Mouse (Mus musculus) gastrocnemius, postnatal 4 days (tissue): ENCODE results near the gene Mbtps1. TPM values are rescaled to one million over a fixed set of nuclear protein-coding genes. Genes with fewer than 3 reads are reported as not detected.

Experiments used
- DNase-seq, 2 experiments: peaks; one replicate each; pipeline ENCODE4 v3.0.0; 2021 to 2022; ENCODE audit warnings: low spot score in 2 of 2, mixed read lengths in 2 of 2
- total RNA-seq, 2 experiments: library from RNA; stranded (reverse); gene quantifications; 2 replicates each; pipeline ENCODE4 v1.2.3; 2021

The Mbtps1 gene
- total RNA-seq, 2 experiments from 2014 or later: 81.4 to 84.9 TPM

DNA sequence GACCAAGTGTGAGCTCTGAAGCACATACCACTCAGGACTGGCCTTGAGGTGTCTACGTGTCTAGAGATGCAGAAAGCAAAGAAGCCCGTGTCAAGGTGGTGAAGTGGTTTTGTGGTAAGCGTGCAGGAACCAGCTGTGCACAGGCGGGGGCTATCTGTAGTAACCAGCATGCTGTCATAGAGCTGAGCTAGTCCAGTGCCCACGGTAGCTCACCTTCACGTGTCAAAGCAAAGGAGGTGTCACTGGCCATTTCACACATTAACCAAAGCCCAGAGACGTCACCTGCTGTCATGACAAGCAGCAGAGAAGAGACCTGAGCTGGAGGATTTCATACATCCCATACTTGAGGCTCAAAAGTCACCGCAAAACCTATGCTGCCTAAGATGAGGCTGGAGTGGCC, 52.4 kb downstream of the Mbtps1 start:
- no peak for DNase-seq

DNA sequence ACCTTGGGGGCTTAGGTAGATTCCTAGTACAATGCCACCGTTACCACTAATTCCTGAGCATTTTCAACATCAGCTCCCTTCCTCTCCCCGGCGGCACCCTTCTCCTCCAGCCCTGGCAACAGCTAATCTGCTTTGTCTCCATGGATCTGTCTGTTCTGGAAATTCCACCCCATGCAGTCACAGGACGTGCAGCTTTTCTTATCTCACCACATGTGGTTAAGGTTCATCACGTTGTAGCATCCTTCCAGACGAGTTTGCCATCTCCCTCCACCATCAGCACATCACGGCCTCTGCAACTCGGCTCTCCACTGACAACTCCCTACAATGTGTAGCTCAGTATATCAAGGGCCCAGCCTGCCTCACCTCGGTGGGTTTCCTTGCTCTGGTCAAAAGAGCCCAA, 53.0 kb downstream of the Mbtps1 start:
- no peak for DNase-seq

DNA sequence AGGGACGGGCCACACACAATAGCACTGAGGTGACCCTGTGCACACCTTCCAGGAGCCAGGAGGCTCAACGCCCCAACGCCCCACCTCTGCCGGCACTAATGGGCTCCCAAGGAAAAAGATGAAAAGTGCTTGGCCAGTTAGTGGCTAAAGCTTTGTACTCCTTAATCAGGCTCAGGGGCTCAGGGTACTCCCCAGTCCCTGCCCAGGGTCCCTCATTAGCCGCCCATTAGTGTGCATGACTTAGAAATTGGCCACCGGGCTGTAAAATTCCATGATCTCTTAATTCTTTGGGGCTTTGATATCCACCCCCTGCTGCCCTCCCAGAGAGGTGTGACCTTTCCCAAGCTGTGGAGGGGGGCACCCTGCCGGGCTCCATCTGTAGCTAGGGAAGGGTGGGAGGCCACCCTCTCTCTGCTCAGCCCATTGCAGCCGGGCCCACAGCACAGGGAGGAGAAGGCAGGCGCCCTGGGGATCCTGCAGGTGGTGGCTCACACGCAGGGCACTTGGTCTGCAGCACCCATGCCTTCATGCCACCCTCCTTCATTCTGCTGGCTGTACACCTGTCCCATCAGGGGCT, 55.3 kb downstream of the Mbtps1 start:
- DNase-seq: no peak

DNA sequence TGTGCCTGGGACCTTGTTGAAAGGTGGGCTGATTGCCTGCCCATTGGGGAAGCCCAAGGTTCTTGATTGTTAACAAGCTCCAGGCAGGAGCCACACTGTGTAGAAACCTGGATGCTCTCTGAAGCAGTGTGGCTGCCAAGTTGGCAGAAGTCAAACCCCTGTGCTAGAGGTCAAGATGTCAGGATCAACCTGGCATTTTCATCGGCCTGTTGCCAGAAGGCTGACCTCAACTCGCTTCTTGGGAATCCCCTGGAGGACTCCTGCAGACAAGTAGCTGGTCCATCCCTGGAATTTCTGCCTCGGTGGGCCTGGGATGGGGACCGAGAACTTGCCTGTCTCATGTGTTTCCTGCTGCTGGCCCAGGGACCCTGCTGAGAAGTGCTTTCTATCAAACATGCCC, 56.4 kb downstream of the Mbtps1 start:
- DNase-seq: no peak

DNA sequence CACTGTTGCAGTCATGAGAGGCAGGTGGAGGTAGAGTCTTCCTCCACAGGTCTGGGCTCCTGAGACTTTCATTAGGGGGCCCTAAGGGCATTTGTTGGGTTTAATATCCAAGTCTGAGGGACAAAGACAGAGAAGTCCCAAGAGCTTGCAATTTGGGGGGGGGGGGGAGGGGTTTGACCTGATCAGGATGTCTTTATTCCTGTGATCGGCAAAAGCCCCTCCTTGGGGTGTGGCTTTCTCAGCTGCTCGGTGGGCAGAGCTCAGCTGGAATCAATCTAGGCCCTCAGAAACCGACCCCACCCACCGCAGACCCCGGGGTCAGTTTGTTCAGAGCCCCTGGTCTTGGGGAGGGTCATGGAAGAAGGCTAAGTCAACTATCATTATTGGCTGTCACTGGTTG, 56.9 kb downstream of the Mbtps1 start, which contains the start of gene Slc38a8:
TSS of gene Slc38a8 (minus strand) at position 101 of the 400 bp plus-strand sequence.
- DNase-seq: no peak

DNA sequence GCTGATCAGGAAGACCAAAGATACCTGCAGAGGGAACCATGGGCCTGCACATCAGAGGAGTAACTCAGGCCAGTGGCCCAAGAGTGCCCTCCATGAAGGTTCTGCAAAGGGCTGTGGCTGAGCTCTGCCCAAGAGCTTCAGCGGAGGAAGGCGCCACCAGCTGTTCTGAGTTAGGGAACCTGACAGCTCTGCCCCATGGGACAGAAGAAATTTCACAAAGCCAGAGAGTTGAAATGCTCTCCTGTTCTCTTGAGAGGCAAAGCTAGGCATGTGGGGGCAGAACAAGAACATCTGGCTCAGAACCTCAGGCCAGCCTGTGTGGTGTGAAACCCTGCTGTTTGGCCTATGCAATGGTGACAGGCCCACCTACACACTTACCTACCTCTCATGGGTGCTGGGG, 58.7 kb downstream of the Mbtps1 start:
- DNase-seq: no peak

DNA sequence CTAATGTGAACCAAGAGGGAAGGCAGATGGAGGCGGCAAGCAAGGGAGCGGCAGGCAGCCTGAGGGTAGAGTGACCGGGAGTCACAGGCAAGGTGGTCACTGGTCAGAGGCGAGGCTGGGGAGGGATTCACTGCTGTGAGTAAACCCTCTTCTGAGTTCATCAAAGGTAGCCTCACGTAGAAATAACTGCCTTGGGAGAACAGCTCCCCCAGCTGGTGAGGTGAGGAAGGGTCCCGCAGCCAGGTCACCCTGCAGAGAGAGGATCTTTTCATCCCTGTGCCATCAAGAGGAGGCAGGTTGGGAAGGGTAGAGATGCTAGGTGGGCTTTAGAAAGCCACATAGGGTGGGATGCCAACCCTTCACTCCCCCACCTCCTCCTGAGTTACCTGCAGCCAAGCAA, 61.7 kb downstream of the Mbtps1 start:
- DNase-seq: no peak

DNA sequence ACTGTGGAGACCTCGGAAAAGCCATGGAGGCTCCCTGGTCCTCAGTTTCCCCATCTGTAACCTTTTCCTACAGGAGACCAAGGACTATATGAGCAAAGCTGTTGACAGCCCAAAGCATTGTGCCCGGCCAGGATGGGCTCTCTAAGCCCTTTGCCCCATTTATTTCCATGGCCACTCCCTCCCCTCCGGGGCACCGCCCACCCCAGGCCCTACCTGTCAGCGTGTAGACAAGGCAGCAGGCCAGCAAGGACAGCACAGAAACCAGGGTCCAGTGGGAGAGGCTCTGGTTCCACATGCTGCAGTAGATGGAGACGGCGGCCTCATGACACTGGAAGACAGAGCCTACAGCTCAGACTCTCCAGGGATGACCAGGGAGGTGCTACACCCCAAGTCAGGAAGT, 71.4 kb downstream of the Mbtps1 start:
- DNase-seq: no peak

DNA sequence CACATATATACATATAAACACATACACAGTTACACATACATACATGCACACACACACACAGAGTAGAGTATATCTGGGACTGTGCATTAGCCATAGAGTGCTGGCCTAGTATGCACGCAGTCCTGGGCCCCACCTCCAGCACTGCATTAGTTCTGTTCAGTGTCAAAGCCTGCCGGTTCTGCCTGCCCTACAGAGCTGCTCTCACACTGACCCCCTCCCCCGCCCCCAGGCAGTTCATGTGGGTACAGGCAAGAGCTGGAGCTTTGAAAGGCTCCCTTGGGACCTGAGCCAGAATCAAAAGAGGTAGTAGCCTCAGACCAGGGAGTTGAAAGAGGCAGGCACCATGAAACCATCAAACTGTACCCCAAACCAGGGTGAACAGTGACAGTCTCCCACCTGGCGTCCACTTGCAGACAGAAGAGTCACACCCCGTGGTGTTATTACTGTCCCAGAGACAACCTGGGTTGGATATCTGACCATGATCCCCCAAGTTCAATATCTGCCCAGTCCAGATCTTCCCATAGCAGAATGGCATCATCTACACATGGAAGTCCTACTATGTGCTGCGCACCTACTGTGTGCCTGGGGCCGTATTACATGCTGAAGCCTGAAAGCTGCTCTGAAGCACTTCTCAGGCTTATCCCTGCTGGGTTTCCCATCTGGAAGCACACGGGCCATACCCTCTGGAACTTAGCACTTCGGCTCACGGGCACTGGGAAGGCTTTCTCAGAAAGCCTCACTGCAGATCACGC, 74.2 kb downstream of the Mbtps1 start:
- no peak for DNase-seq

DNA sequence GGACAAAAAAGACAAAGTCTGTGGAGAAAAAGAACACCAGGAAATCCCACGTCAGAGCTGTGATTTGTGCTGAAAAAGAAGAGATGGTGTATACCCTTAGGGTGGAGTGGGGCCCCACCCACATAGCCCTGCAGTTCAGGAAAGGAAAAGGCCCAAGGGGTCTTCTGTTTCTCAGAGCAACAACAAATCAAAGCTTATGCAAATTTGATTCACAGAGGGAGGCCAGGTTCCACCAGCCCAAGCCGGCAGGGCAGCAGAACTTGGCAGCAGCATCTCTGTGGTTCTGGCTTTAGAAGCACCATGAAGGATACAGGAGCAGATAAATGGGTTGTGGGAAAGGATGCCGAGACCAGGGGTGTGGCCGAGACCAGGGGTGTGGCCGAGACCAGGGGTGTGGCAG, 79.9 kb downstream of the Mbtps1 start:
- DNase-seq: no peak

DNA sequence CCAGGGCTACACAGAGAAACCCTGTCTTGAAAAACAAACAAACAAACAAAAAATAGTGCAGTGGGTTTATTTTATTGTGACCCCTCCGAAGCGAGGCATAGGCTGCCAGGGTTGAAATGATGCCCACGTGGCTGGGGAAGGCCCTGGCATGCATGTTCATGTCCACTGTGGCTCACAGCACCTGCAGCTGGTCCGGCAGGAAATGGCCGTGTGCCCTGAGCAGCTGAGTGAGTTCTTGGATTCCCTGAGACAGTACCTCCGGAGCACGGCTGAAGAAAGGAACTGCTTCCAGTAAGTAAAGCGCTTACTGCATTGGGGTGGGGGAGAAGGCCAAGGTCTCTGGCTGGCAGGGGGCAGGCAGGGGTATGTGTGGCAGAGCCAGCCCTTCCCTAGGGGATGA, 90.4 kb downstream of the Mbtps1 start:
- no peak for DNase-seq

DNA sequence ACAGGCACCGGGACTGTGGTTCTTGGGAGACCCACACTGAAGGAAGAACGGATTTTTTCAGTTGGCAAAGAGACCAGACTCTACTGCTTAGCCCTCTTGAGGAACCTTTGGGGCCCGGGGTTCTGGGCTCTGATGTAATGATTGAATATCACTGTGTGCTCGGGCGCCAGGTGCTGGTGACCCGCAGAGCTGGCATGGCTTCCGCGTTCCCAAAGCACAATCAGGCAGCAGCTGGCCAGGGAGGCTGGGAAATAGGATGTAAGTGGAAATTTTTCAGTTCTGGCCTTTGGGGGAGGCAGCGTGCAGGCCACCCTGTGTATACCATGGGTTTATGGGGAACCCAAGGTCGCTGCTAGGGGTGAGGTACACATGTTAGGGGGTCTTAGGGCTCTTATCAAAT, 91.7 kb downstream of the Mbtps1 start:
- DNase-seq: no peak

DNA sequence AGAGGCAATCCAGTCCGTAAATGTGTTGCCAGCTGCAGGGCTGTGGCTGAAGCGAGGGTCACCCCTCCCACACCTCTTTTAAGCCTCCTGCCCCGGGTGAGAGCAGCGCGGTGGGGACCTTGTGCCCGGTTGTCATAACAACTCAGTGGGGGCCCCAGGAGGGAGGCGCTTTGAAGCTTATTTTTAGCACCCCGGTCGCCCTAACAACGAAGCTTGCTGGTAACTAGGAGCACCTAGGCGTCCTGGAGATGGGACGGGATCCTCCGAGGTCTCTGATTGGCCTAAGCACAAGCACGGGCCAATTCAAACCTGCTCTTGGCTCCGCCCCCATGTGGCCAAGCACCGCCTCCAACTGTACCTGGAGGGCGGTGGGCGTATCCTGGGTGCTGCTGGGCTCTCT, 92.4 kb downstream of the Mbtps1 start:
- no peak for DNase-seq

DNA sequence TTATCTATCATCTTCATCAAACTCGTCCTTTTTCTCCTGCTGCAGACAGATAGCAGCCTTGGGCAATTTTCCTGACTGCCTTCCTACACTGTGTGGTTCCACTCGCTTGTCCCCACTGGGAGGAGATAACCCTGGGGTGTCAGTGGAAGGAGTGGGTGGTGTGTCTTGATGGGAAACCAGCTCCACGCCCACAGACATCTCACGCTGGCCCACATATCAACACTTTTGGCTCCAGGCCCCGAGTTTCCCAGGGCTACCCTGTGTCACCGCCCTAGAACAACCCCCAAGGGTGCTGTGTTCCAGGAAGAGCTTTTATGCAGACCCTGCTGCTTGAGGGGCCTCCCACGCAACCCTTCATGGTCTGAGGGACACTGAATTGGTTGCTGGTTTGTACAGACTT, 94.8 kb downstream of the Mbtps1 start:
- DNase-seq: no peak

DNA sequence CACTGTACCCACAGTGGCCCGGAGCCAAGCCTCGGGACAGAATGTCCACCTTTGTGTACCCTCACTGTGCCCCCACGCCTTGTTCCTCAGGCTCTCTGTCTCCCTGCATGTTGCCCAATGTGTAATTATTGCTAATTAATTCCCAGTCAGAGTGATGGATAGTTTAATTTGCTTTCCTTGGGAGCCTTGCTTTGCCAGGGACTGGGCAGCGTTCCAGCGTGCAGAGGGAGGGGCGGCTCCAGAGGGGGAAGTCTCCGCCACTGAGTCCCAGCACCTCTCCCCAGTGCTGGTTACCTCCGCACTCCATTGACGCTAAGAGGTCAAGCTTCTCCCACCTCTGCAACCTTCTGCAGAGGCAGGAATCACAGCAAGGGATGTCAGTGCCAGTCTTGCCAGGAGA, 97.2 kb downstream of the Mbtps1 start:
- no peak for DNase-seq

DNA sequence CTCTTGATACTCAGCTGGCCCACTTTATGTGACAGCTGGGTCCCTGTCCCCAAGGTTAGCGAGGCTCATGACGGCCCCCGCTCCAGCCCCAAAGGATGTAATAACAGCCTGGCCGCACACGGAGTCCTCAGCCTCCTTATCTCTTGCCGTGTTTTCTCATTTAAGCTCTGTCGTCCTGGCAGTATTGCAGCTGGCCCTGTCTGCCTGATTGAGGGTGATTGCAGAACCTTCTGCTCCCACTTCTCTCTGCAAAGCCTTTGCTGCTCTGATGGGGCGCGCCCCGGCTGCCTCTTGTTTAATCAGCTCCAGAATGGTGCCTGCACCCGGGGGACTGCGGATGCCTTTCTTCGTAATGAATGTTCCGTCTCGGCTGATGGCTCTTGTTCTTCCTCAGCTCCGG, 98.8 kb downstream of the Mbtps1 start:
- DNase-seq: no peak

Other genes with a start within 250 kb of the Mbtps1 start
- 100 to 1,000 TPM; 173 to 200 TPM for gene Hsbp1, start 214.2 kb downstream of the Mbtps1 start, total RNA-seq
- 10 to 100 TPM; 66.5 to 68.1 TPM for gene Mlycd, start 163.9 kb downstream of the Mbtps1 start, total RNA-seq
- gene Osgin1, start 124.6 kb downstream of the Mbtps1 start, total RNA-seq: 1 to 10 TPM; 2.2 to 3.8 TPM
- under 1 TPM; 0.59 to 0.78 TPM for gene Necab2, start 112.0 kb downstream of the Mbtps1 start, total RNA-seq
- not detected for gene Slc38a8, start 57.0 kb downstream of the Mbtps1 start, total RNA-seq
- 10 to 100 TPM; 17.9 to 19.3 TPM for gene Hsdl1, start 16.4 kb upstream of the Mbtps1 start, total RNA-seq
- not detected for gene Dnaaf1, start 16.5 kb upstream of the Mbtps1 start, total RNA-seq
- 1 to 10 TPM; 5.8 to 6.1 TPM for gene Taf1c, start 46.5 kb upstream of the Mbtps1 start, total RNA-seq
- not detected for gene Adad2, start 54.0 kb upstream of the Mbtps1 start, total RNA-seq
- gene Kcng4, start 76.9 kb upstream of the Mbtps1 start, total RNA-seq: under 1 TPM; 0.17 to 0.29 TPM
- 10 to 100 TPM; 56.9 to 59.7 TPM for gene Wfdc1, start 107.6 kb upstream of the Mbtps1 start, total RNA-seq
- gene Atp2c2, start 141.3 kb upstream of the Mbtps1 start, total RNA-seq: not detected
- gene Tldc1, start 219.7 kb upstream of the Mbtps1 start, total RNA-seq: 1 to 10 TPM; 6.4 to 7.8 TPM